ENCODE assay signal across 32 mouse cellular contexts in genomic region chr9:41958282-41958681, GRCm38 (mm10).
"Had no signal": no experiment of that assay in that cellular context is flagged by ENCODE, and none has a peak within 500 bp of the region (broad histone marks: within the 10 kb centered on the region; RNA-seq: fewer than 3 reads in every experiment).

No protein-coding gene starts in this region.

- H3K9me3 ChIP-seq: limb, embryonic 10.5 days; limb, embryonic 12.5 days; limb, embryonic 13.5 days; limb, embryonic 15.5 days; liver, embryonic 12.5 days; liver, embryonic 13.5 days; liver, embryonic 15.5 days; lung, embryonic 15.5 days; megakaryocyte, embryonic 14.5 days; midbrain, embryonic 10.5 days; midbrain, embryonic 12.5 days; midbrain, embryonic 13.5 days; midbrain, embryonic 15.5 days; neural tube, embryonic 12.5 days had no signal

- H3K36me3 ChIP-seq: limb, embryonic 10.5 days; limb, embryonic 12.5 days; limb, embryonic 13.5 days; limb, embryonic 15.5 days; liver, embryonic 12.5 days; liver, embryonic 13.5 days; liver, embryonic 15.5 days; lung, embryonic 15.5 days; midbrain, embryonic 10.5 days; midbrain, embryonic 12.5 days; midbrain, embryonic 13.5 days; midbrain, embryonic 15.5 days; neural tube, embryonic 12.5 days had no signal

- H3K9ac ChIP-seq: limb, embryonic 12.5 days; limb, embryonic 13.5 days; limb, embryonic 15.5 days; liver, embryonic 12.5 days; liver, embryonic 13.5 days; liver, embryonic 14.5 days; liver, embryonic 15.5 days; liver, postnatal 0 days; lung, embryonic 14.5 days; lung, embryonic 15.5 days; midbrain, embryonic 12.5 days; midbrain, embryonic 13.5 days; midbrain, embryonic 15.5 days; neural tube, embryonic 12.5 days had no signal

- H3K4me3 ChIP-seq: limb, embryonic 10.5 days; limb, embryonic 12.5 days; limb, embryonic 13.5 days; limb, embryonic 15.5 days; liver, embryonic 12.5 days; liver, embryonic 13.5 days; liver, embryonic 15.5 days; lung, embryonic 15.5 days; megakaryocyte, embryonic 14.5 days; midbrain, embryonic 10.5 days; midbrain, embryonic 12.5 days; midbrain, embryonic 13.5 days; midbrain, embryonic 15.5 days; myocyte; neural tube, embryonic 12.5 days had no signal

- DNase-seq: left cerebral cortex, postnatal 4 days; liver; liver, embryonic 13.5 days; liver, postnatal 0 days; lung, adult 18-20 months; lung, adult 2 months; lung, embryonic 14.5 days; lung, postnatal 10 days; lung, postnatal 14 days; lung, postnatal 36 days; lung, postnatal 4 days; midbrain, embryonic 14.5 days had no signal

- ATAC-seq: liver, embryonic 12.5 days; liver, postnatal 0 days; lung, postnatal 0 days; midbrain, embryonic 13.5 days; midbrain, embryonic 15.5 days; midbrain, embryonic 16.5 days had no signal

- H3K4me2 ChIP-seq: limb, embryonic 12.5 days; limb, embryonic 13.5 days; limb, embryonic 15.5 days; liver, embryonic 11.5 days; liver, embryonic 12.5 days; liver, embryonic 13.5 days; liver, embryonic 15.5 days; lung, embryonic 14.5 days; lung, embryonic 15.5 days; midbrain, embryonic 11.5 days; midbrain, embryonic 12.5 days; midbrain, embryonic 13.5 days; midbrain, embryonic 15.5 days; neural tube, embryonic 12.5 days had no signal

- H3K27ac ChIP-seq: limb, embryonic 10.5 days; limb, embryonic 12.5 days; limb, embryonic 13.5 days; limb, embryonic 15.5 days; liver, embryonic 12.5 days; liver, embryonic 13.5 days; liver, embryonic 14.5 days; liver, embryonic 15.5 days; lung, embryonic 15.5 days; macrophage; midbrain, embryonic 10.5 days; midbrain, embryonic 12.5 days; midbrain, embryonic 13.5 days; midbrain, embryonic 15.5 days; neural tube, embryonic 12.5 days had no signal

- H3K27me3 ChIP-seq: limb, embryonic 12.5 days; limb, embryonic 13.5 days; limb, embryonic 15.5 days; liver, embryonic 13.5 days; liver, embryonic 15.5 days; midbrain, embryonic 12.5 days; midbrain, embryonic 13.5 days; midbrain, embryonic 15.5 days; neural tube, embryonic 12.5 days had no signal

- H3K4me1 ChIP-seq: liver, embryonic 12.5 days; liver, embryonic 13.5 days; liver, embryonic 15.5 days; lung, embryonic 15.5 days; megakaryocyte, embryonic 14.5 days; neural tube, embryonic 12.5 days had no signal
